Mouse (Mus musculus) intestine, postnatal 0 days (tissue): Measurements from ENCODE around the gene Ubxn7. TPM values are rescaled to one million over a fixed set of nuclear protein-coding genes. Genes with fewer than 3 reads are reported as not detected.
"Not testable (repeated sequence)": the region's sequence is repeated elsewhere in the genome, so short reads cannot be mapped to it uniquely, and the experiment has no call there.

Experiments used
- ATAC-seq: fragments of 200-750 bp; cut with Nextera tagmentation; 2 replicates; pipeline ENCODE4 v1.8.0; 2017; ENCODE audit warnings: mild to moderate bottlenecking, moderate TSS enrichment, moderate library complexity
- H3K27ac ChIP-seq: fragments of 300-500 bp; sonication (generic); 2 replicates; pipeline ENCODE4 v1.5.1; 2014; ENCODE audit warnings: mild to moderate bottlenecking, low read depth, low read length, moderate library complexity
- H3K27me3 ChIP-seq: fragments of 300-500 bp; sonication (generic); replicated peaks from 2 replicates; pipeline ENCODE4 v1.6.1; 2014; ENCODE audit warnings: low read length, mixed read lengths; ENCODE audit not compliant: control insufficient read depth, insufficient read depth
- H3K36me3 ChIP-seq: fragments of 300-500 bp; sonication (generic); 2 replicates; pipeline ENCODE4 v1.6.1; 2014; ENCODE audit warnings: mild to moderate bottlenecking, moderate library complexity; ENCODE audit not compliant: control insufficient read depth, insufficient read depth
- H3K4me1 ChIP-seq: fragments of 300-500 bp; sonication (generic); replicated peaks from 2 replicates; pipeline ENCODE4 v1.6.1; 2014; ENCODE audit warnings: antibody characterized with exemption, low read length, mixed read lengths; ENCODE audit not compliant: control insufficient read depth, insufficient read depth
- H3K4me2 ChIP-seq: fragments of 300-500 bp; sonication (generic); replicated peaks from 2 replicates; pipeline ENCODE4 v1.6.1; 2014; ENCODE audit warnings: low read depth, mild to moderate bottlenecking, moderate library complexity
- H3K4me3 ChIP-seq: fragments of 300-500 bp; sonication (generic); 2 replicates; pipeline ENCODE4 v1.5.1; 2014; ENCODE audit warnings: low read depth, low read length
- H3K9ac ChIP-seq: fragments of 300-500 bp; sonication (generic); 2 replicates; pipeline ENCODE4 v1.6.1; 2014; ENCODE audit warnings: mild to moderate bottlenecking, low read depth, low read length
- H3K9me3 ChIP-seq: fragments of 300-500 bp; sonication (generic); 2 replicates; pipeline ENCODE4 v1.6.1; 2016; ENCODE audit warnings: mixed run types; ENCODE audit not compliant: control insufficient read depth
- CTCF ChIP-seq: sonication (generic); IDR thresholded peaks from 2 replicates; pipeline ENCODE4 v1.5.1; 2016; ENCODE audit warnings: low read depth, mild to moderate bottlenecking, control low read depth, antibody characterized with exemption, moderate library complexity
- WGBS: fragments of 180-500 bp; shearing (Covaris S2); extraction: QIAGEN DNeasy Blood & Tissue Kit; methylation state at CpG from one replicate; pipeline ENCODE4 v1.1.7; 2014; 5-methylcytosine and 5-hydroxymethylcytosine counted together
- polyA plus RNA-seq: library from polyadenylated mRNA; unstranded; fragments of >200 nt; fragmentation: Nextera tagmentation; extraction: Ambion mirVana; gene quantifications from 2 replicates; pipeline ENCODE4 v1.2.1, GENCODE M21; 2015

The Ubxn7 gene
- 6.8 and 7.4 TPM in 2 replicates for polyA plus RNA-seq

DNA sequence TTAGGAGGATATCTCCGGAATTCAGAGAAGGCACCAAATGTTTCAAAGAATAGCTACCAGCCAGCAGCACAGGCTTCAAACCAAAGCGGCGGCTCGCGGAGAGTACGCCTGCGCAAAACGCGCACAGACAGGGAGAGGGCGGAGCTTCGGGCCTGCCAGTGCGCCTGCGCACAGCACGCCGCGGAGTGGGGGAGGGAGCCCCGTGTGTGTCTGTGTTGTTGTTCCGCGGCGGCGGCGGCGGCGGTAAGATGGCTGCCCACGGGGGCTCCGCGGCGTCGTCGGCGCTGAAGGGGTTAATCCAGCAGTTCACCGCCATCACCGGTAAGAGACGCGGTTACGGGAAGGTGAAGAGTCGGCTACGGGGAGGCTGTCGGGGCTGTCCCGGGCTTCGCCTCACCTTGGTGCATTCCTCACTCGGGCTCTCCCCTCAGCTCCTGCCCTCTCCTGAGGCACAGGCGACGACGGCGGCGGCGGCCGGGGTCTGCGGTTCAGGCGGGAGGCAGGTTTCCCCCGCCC lies at the start of gene Ubxn7:
TSS of gene Ubxn7 (plus strand) at position 218 of the 516 bp plus-strand sequence.
- Histone ChIP-seq H3K27me3 (no peaks in the 10 kb centered on the region), H3K9me3 (no peaks in the 10 kb centered on the region), H3K4me3 (peak within 1 kb of the TSS; percentile 88), H3K27ac (peak within 1 kb of the TSS; percentile 92), H3K4me1 (no peaks in the 10 kb centered on the region), H3K9ac (peak within 1 kb of the TSS; percentile 86), H3K4me2 (peak within 1 kb of the TSS; percentile 68), H3K36me3 (no peaks in the 10 kb centered on the region)
- 0 out of 2 replicates have a peak, but pooled peaks have one; percentile 5 for TF ChIP-seq CTCF
- WGBS, result 0% methylated on average over 49 of the region's 52 CpGs
- peak; percentile 93 for ATAC-seq

DNA sequence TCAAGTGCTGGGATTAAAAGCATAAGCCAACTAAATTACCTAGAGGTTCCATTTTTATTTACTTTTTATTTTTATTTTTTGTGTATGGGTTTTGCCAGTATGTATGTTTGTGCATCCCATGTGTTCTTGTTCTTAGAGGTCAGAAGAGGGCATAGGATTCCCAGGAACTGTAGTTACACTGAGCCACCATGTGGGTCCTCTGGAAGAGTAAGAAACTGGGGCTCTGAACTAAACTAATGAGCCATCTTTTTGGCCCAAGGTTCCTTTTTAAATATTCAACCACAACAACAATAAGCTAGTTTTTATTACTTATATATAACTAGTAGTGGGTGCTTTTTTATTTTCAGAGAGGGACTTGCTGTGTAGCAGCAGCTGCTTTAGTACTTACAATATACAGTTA lies 49.4 kb upstream of the Ubxn7 start:
- peaks cover 25% of the 10 kb centered on the region for H3K36me3 ChIP-seq
- H3K4me3 ChIP-seq, result no peak overlapping the region
- no peak overlapping the region for H3K4me2 ChIP-seq
- no peaks in the 10 kb centered on the region; the same call in 1 of the 2 replicates for H3K4me1 ChIP-seq
- no peak overlapping the region for H3K9ac ChIP-seq
- no peak for ATAC-seq
- no peak for TF ChIP-seq CTCF
- no peaks in the 10 kb centered on the region for H3K9me3 ChIP-seq
- no peak overlapping the region for H3K27ac ChIP-seq
- no peaks in the 10 kb centered on the region for H3K27me3 ChIP-seq

DNA sequence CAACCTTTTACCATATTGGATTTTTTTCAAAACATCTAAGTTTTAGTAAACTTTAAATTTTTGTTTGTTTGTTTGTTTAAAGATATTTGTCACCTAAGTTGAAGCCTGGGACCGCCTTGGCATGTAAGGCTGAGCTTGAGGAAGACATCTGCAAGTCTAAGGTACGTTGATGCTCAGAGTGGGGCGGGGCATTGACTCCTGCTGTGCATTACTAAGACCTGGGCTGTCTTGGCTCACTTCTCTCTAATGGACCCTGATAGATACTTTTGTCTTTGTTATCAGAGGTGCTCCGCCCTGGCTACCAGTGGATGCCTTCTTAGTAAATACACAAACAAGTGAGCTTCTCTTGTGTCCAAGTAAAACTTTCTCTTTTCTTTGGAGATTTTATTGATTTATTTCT lies 40.2 kb upstream of the Ubxn7 start:
- no peak for ATAC-seq
- no peak overlapping the region for H3K9ac ChIP-seq
- peaks cover 40% of the 10 kb centered on the region for H3K36me3 ChIP-seq
- no peaks in the 10 kb centered on the region for H3K4me1 ChIP-seq
- WGBS, result 95% methylated on average over 4 of the region's 4 CpGs
- H3K27ac ChIP-seq, result no peak overlapping the region
- no peak overlapping the region for H3K4me2 ChIP-seq
- H3K27me3 ChIP-seq, result no peaks in the 10 kb centered on the region
- H3K9me3 ChIP-seq, result no peaks in the 10 kb centered on the region
- H3K4me3 ChIP-seq, result no peak overlapping the region
- TF ChIP-seq CTCF, result no peak

DNA sequence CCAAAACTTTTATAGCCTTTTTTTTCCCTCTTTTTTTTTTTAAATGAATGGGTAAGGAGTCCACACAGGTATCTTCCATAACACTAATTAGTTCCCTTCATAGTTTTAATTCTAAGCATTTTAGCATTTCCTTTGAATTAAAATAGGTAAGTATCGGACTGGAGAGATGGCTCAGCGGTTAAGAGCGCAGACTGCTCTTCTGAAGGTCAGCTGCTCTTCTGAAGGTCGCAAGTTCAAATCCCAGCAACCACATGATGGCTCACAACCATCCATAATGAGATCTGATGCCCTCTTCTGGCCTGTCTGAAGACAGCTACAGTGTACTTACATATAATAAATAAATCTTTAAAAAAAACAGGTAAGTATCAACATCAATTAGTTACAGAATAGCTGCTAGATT lies 32.4 kb upstream of the Ubxn7 start:
- not testable (repeated sequence) for H3K4me2 ChIP-seq, ATAC-seq, H3K4me1 ChIP-seq, H3K27me3 ChIP-seq, H3K9me3 ChIP-seq, H3K27ac ChIP-seq, H3K4me3 ChIP-seq, H3K9ac ChIP-seq
- H3K36me3 ChIP-seq, result peaks cover 44% of the 10 kb centered on the region
- 95% methylated on average over 4 of the region's 4 CpGs for WGBS

DNA sequence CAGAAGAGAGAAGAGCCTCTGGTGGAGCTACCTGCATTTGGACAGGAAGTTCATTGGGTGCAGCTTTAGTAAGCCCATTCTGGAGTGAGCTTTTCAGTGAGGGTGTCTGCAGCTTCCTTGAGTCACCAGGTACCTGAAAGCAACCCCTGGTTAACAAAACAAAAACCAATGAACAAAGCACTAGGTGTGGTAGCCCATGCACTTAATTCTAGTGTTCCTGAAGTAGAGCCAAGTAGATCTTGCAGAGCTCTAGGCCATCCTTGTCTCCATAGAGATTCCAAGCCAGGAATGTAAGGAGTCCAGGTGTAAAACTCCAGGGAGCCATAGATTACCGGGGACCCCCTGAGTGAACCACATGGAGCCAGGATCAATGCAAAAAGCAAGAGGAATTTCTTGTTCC lies 29.0 kb upstream of the Ubxn7 start:
- Histone ChIP-seq H3K36me3 (peaks cover 26% of the 10 kb centered on the region; the same call in 1 of the 2 replicates), H3K4me1 (no peaks in the 10 kb centered on the region), H3K27me3 (no peaks in the 10 kb centered on the region), H3K9me3 (no peaks in the 10 kb centered on the region), H3K27ac (no peak overlapping the region), H3K4me2 (no peak overlapping the region), H3K9ac (no peak overlapping the region), H3K4me3 (no peak overlapping the region)
- no peak for ATAC-seq
- WGBS, result 67% methylated on average over 1 of the region's 1 CpGs
- no peak for TF ChIP-seq CTCF

DNA sequence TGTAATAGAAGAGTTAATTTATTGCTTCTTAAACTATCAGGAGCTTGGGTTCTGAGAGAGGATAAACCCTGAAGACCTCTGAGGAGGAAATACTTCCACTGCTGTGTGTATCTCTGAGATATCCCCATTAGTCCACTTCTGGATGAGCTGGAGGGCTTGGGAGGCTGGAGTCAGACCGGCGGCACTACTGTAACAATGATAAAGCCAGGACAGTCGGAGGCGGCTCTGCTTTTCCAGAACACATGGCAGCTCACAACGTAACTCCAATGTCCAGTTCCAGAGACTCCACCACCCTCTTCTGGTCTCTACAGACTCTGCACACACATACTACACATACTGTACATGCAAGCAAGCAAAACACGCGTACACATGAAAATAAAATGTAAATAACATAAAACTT lies 28.2 kb upstream of the Ubxn7 start:
- H3K4me2 ChIP-seq, result no peak overlapping the region
- no peak for ATAC-seq
- no peak overlapping the region for H3K27ac ChIP-seq
- no peaks in the 10 kb centered on the region for H3K4me1 ChIP-seq
- no peak overlapping the region for H3K9ac ChIP-seq
- no peaks in the 10 kb centered on the region for H3K27me3 ChIP-seq
- 91% methylated on average over 7 of the region's 7 CpGs for WGBS
- no peaks in the 10 kb centered on the region for H3K9me3 ChIP-seq
- no peak overlapping the region for H3K4me3 ChIP-seq
- H3K36me3 ChIP-seq, result peaks cover 18% of the 10 kb centered on the region; the same call in 1 of the 2 replicates
- no peak for TF ChIP-seq CTCF

DNA sequence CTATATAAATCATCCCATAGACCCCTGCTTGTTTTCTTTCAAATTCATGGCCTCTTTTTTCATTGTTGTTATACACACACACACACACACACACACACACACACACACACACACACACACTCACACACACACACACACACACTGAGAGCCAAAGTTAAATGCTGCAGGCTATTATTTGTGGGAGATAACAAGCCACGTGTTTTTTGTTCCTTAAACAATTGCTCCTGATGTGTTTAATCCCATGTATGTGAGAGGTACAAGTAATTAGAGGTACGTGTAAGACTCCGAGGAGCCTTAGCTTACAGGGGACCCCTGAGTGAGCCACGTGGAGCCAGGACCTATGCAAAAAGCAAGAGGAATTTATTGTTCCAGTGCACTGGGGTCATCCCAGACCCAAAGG lies 20.1 kb upstream of the Ubxn7 start:
- Histone ChIP-seq H3K4me3 (no peak overlapping the region), H3K9me3 (no peaks in the 10 kb centered on the region), H3K27ac (no peak overlapping the region), H3K36me3 (no peaks in the 10 kb centered on the region), H3K4me1 (no peaks in the 10 kb centered on the region), H3K27me3 (no peaks in the 10 kb centered on the region), H3K4me2 (no peak overlapping the region), H3K9ac (no peak overlapping the region)
- TF ChIP-seq CTCF, result no peak
- no peak for ATAC-seq
- 81% methylated on average over 4 of the region's 4 CpGs for WGBS
